8 mouse cellular contexts compared by ENCODE assay signal in genomic region chr15:41948347-41949093, GRCm38 (mm10).
DNase-seq lines count a peak whose midpoint lies in the region; ATAC-seq and TF ChIP-seq lines count a peak whose summit lies in the region.

No protein-coding gene starts in this region.

- peak; percentile 71 for TF ChIP-seq CTCF in gastrocnemius, adult 2 months (IDR thresholded peaks at IDR 0.05)

- ATAC-seq in forebrain, embryonic 12.5 days (ENCODE audit: low FRiP score), result peak; percentile 71; the same call in 1 of the 2 replicates
- peak; percentile 74 for ATAC-seq in limb, embryonic 11.5 days (ENCODE audit: insufficient number of reproducible peaks, low FRiP score, low TSS enrichment, low read depth)
- peak; percentile 45; the same call in 1 of the 2 replicates for ATAC-seq in neural tube, embryonic 11.5 days (ENCODE audit: insufficient read depth, low FRiP score, low TSS enrichment)

- peak overlapping the region; percentile 23 for H3K4me3 ChIP-seq in gastrocnemius, adult 2 months
- H3K4me3 ChIP-seq in forebrain, embryonic 12.5 days (replicated peaks), result no peak overlapping the region
- H3K4me3 ChIP-seq in limb, embryonic 11.5 days (ENCODE audit: low read depth, low read length), result no peak overlapping the region
- H3K4me3 ChIP-seq in neural tube, embryonic 11.5 days (ENCODE audit: low read depth, low read length), result no peak overlapping the region

- no peaks in the 10 kb centered on the region for H3K36me3 ChIP-seq in forebrain, embryonic 12.5 days (replicated peaks)
- H3K36me3 ChIP-seq in limb, embryonic 11.5 days (ENCODE audit: control insufficient read depth, insufficient read depth, low read length), result no peaks in the 10 kb centered on the region
- H3K36me3 ChIP-seq in neural tube, embryonic 11.5 days (ENCODE audit: control insufficient read depth, insufficient read depth, low read length), result no peaks in the 10 kb centered on the region

- DNase-seq in gastrocnemius, adult 2 months, result peak; percentile 26
- no peak for DNase-seq in gastrocnemius, postnatal 25 days
- DNase-seq in ES-CJ7 (ENCODE audit: low read depth, low spot score), result peak; percentile 64
- DNase-seq in limb, embryonic 11.5 days (ENCODE audit: low spot score), result peak; percentile 38
- no peak for DNase-seq in neural tube, embryonic 11.5 days (ENCODE audit: low spot score)
- no peak for DNase-seq in ovary, postnatal 14 days (ENCODE audit: low spot score)
- no peak for DNase-seq in gastrocnemius, adult 8-10 months (ENCODE audit: low spot score in 2 of 2)

- no peaks in the 10 kb centered on the region for H3K4me1 ChIP-seq in forebrain, embryonic 12.5 days
- H3K4me1 ChIP-seq in limb, embryonic 11.5 days (ENCODE audit: control insufficient read depth, insufficient read depth, low read length), result peaks cover 15% of the 10 kb centered on the region
- no peaks in the 10 kb centered on the region for H3K4me1 ChIP-seq in neural tube, embryonic 11.5 days (ENCODE audit: control insufficient read depth, insufficient read depth, low read length)

- peak overlapping the region; percentile 63 for H3K27ac ChIP-seq in gastrocnemius, adult 2 months
- no peak overlapping the region for H3K27ac ChIP-seq in forebrain, embryonic 12.5 days
- no peak overlapping the region for H3K27ac ChIP-seq in limb, embryonic 11.5 days (replicated peaks; ENCODE audit: low read depth, low read length)
- no peak overlapping the region for H3K27ac ChIP-seq in neural tube, embryonic 11.5 days (ENCODE audit: low read depth, low read length)

- no peaks in the 10 kb centered on the region for H3K27me3 ChIP-seq in forebrain, embryonic 12.5 days
- H3K27me3 ChIP-seq in limb, embryonic 11.5 days (ENCODE audit: control insufficient read depth, insufficient read depth, low read length), result no peaks in the 10 kb centered on the region
- no peaks in the 10 kb centered on the region for H3K27me3 ChIP-seq in neural tube, embryonic 11.5 days (ENCODE audit: control insufficient read depth, insufficient read depth, low read length)

- no peaks in the 10 kb centered on the region for H3K9me3 ChIP-seq in forebrain, embryonic 12.5 days
- H3K9me3 ChIP-seq in limb, embryonic 11.5 days (ENCODE audit: control insufficient read depth, low read length), result no peaks in the 10 kb centered on the region
- no peaks in the 10 kb centered on the region for H3K9me3 ChIP-seq in neural tube, embryonic 11.5 days (ENCODE audit: control insufficient read depth, low read length)

- intact Hi-C loops in gastrocnemius, adult 2 months (cut with DNase I), result no loop called here

- no peak overlapping the region for H3K9ac ChIP-seq in forebrain, embryonic 12.5 days
- H3K9ac ChIP-seq in limb, embryonic 11.5 days (ENCODE audit: low read length), result no peak overlapping the region
- no peak overlapping the region for H3K9ac ChIP-seq in neural tube, embryonic 11.5 days (ENCODE audit: low read length)

- whole genome bisulfite sequencing in forebrain, embryonic 12.5 days, result 52% methylated on average over 4 of the region's 4 CpGs
- 26% methylated on average over 4 of the region's 4 CpGs for WGBS in limb, embryonic 11.5 days
- WGBS in neural tube, embryonic 11.5 days, result 48% methylated on average over 4 of the region's 4 CpGs

- H3K4me2 ChIP-seq in forebrain, embryonic 12.5 days, result no peak overlapping the region
- no peak overlapping the region for H3K4me2 ChIP-seq in limb, embryonic 11.5 days (ENCODE audit: low read depth, severe bottlenecking)
- H3K4me2 ChIP-seq in neural tube, embryonic 11.5 days (ENCODE audit: low read depth), result no peak overlapping the region

Comparison
In these comparisons a context has a peak if more than half of its experiments do, and no peak if none do; other contexts are left out.
1. DNase-seq: peak in gastrocnemius, adult 2 months (single experiment), ES-CJ7 (single experiment) and limb, embryonic 11.5 days (single experiment); none in gastrocnemius, postnatal 25 days (single experiment), neural tube, embryonic 11.5 days (single experiment), ovary, postnatal 14 days (single experiment) and gastrocnemius, adult 8-10 months (0 of 2).
2. Peak in every context shown above with its lines, with median percentiles within 50 percentile points of each other: ATAC-seq.